Mouse (Mus musculus) frontal cortex, postnatal 14 days (tissue): ENCODE results near the gene Gm9936.
"Not testable (repeated sequence)": the region's sequence is repeated elsewhere in the genome, so short reads cannot be mapped to it uniquely, and the experiment has no call there.

Experiments used
- DNase-seq, 2 experiments: peaks; one replicate each; pipeline ENCODE4 v3.0.0; 2022; ENCODE audit warnings: low spot score in 2 of 2

Gene Gm9936

GRCm38 (mm10) chr5:114858582-114858981 lies at the start of gene Gm9936:
Gene Gm9936, minus strand, starts transcription at chr5:114858682.
- DNase-seq, result no peak

GRCm38 (mm10) chr5:114902413-114902812 lies 43.9 kb upstream of the Gm9936 start:
- DNase-seq, result peak in 1 of 2 experiments; percentile 26

DNA sequence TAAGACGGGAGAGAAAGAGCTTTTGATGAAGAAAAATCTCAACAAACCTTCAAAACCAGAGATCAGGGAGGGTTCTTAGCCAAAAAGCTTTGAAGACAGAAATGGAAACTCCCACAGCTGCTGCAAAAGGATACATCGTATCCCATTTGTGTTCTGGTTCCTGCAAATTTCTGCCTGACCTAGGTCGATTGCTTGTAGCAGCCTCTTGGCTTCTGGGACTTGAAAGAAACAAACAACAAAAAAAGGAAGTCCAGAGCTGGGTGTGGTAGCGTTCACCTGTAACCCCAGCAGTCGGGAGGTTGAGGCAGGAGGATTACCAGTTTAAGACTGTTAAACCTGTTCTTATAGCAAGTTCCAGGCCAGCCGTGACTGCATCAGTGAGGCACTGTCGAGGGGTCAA lies 40.4 kb upstream of the Gm9936 start:
- DNase-seq, result no peak

DNA sequence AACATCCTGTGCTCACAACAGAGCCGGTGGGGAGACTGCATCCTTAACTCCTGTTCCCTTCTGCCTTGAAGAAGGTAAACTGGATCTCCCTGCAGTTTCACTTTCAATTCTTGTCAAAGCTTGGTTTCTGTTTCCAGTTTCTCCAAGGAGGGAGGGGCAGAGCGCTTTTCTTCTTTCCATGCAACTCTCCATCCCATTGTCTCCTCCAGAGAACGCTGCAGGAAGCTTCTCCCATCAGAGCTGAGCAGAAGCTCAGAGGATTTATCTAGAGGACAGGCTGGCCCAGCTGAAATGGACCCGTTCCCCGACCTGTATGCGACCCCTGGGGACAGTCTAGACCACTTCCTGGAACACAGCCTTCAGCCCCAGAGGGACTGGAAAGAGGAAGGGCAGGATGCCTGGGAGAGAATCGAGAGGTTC lies 38.9 kb upstream of the Gm9936 start:
- no peak for DNase-seq

- DNase-seq, result no peak
Observed at GRCm38 (mm10) chr5:114896688-114897373, 38.3 kb upstream of the Gm9936 start, which contains the start of gene Oasl2. Gene Oasl2, plus strand, starts transcription at chr5:114896936.

DNA sequence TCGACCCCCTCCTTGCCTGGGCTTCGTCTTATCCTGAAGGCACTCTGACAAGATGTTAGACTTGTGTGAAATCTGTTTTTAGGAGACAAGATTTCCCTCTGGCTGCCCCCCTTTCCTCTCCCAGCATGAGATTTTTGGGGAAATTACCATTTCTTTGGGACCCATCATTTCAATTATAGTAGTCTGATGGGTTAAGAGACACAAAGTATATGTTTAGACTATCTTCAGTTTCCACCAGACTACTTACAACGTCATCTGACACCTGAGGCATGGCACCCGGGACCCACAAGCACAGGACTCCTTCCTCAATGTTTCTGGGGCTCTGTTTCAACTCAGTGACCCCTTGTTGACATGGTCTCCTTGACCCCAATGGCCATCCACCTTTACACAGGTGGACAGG lies 37.1 kb upstream of the Gm9936 start:
- DNase-seq, result no peak

GRCm38 (mm10) chr5:114888995-114889394 lies 30.5 kb upstream of the Gm9936 start:
- no peak for DNase-seq

- no peak for DNase-seq
Observed at GRCm38 (mm10) chr5:114886801-114887200, 28.3 kb upstream of the Gm9936 start.

- no peak for DNase-seq
Observed at GRCm38 (mm10) chr5:114883022-114883421, 24.5 kb upstream of the Gm9936 start.

GRCm38 (mm10) chr5:114882319-114882718 lies 23.8 kb upstream of the Gm9936 start:
- not testable (repeated sequence) for DNase-seq

- no peak for DNase-seq
Observed at GRCm38 (mm10) chr5:114879399-114879798, 20.9 kb upstream of the Gm9936 start.

GRCm38 (mm10) chr5:114877487-114877886 lies 19.0 kb upstream of the Gm9936 start:
- no peak for DNase-seq

GRCm38 (mm10) chr5:114876331-114876730 lies 17.8 kb upstream of the Gm9936 start:
- DNase-seq, result no peak

DNA sequence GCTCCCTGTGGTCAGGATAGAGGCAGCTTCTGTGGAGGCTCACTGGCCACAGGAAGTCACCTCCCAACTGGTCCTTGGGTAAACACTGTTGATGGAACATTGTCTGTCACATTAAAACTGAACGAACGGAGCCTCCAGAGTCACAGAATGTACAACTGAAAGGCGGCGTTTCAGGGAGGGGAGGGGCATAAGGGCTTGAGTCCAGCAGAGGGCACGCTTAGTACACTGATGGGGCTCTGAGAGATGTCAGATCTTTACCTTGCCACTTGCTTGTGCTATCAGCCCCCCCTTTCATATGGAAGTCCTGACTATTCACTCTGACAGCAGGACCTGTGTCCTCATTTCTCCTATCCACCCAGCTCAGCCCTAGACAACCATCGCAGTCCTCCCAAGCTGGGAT lies 17.4 kb upstream of the Gm9936 start:
- no peak for DNase-seq

DNA sequence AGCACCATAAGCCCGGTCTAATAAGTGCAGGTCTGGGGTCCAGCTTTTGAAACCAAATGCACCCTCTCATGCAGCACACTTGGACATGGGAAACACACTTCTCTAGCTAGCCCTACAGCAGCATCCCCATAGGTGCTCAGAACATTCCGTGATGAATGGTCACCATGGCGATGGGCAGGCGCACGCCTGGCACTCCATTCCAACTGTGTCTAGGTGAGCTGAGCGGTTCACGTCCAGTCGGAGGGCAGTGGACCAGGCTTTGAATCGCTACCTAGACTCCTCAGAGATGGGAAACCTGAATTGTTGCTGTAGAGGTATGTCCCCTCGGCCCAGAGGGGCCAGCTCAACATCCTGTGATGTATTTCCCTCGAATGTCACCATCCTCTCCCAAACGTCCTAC lies 6.8 kb upstream of the Gm9936 start:
- no peak for DNase-seq

DNA sequence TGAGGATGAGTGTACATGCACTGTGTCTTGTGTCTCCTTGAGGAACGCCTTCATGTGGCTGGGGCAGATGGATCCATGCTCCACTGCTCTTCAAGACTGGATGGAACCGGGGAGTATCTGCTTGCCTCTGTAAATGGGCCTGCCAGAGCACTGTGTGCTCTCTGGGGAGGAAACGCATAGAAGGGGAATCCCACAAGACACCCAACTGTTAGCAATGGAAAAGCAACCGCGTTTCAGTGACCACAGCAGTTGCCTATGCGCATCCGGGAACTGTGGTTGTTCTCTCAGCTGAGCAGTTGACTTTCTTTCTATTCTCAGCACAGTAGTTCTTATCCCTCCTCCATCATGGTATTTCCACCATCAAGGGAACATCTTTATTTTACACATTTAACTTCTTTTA lies 6.3 kb upstream of the Gm9936 start:
- no peak for DNase-seq

GRCm38 (mm10) chr5:114861730-114862129 lies 3.2 kb upstream of the Gm9936 start:
- DNase-seq, result no peak

DNA sequence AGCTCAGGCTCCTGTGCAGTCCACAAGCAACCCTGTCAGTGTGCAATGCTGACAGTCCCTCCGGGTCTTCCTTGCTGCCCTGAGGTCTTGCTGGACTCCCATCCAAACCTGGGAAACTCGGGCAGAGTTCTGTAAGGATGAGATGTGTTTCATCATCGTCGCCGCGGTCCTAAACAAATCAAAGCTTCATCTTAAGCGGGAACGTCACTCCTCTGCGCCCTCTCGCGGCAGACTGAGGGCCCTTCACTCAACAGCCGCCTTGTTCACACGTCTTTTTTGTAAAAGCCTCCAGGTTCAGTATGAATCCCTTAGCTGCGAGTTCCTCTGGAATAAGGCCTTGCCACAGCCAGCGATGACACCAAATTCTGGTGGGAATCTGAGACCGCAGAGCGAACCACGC lies 771 bp upstream of the Gm9936 start:
- DNase-seq, result peak; percentile 55 to 70

- not testable (repeated sequence) for DNase-seq
Observed at GRCm38 (mm10) chr5:114853364-114853763, 5.1 kb downstream of the Gm9936 start, which contains the start of gene 4930519G04Rik. Gene 4930519G04Rik, plus strand, starts transcription at chr5:114853664.

DNA sequence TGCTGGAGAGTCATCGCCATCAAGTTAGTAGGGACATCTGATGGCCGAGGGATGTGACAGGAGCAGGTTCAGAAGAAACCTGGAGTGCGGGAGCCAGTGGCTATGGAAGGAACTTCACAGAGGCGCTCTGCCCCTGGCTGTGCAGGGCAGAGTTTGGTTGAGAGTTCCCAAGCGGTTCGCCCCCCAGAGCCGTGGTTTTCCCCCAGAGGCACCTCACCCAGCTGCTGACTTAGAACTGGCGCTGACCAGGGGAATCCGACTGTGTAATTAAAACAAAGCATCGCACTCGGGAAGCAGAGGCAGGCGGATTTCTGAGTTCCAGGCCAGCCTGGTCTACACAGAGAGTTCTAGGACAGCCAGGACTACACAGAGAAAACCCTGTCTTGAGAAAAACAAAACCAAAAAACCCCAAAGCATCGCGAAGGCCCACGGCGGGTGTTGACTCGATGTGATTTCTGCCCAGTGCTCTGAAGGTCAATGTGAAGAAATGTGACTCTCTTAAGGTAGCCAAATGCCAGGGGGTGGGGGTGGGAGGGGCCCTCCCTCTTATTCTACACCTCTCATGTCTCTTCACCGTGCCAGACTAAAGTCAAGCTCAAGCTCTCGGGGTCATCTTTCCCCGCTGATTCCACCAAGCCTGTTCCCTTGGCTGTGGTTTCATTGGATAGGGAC lies 6.8 kb downstream of the Gm9936 start:
- no peak for DNase-seq

GRCm38 (mm10) chr5:114844371-114844770 lies 14.1 kb downstream of the Gm9936 start:
- DNase-seq, result not testable (repeated sequence)

DNA sequence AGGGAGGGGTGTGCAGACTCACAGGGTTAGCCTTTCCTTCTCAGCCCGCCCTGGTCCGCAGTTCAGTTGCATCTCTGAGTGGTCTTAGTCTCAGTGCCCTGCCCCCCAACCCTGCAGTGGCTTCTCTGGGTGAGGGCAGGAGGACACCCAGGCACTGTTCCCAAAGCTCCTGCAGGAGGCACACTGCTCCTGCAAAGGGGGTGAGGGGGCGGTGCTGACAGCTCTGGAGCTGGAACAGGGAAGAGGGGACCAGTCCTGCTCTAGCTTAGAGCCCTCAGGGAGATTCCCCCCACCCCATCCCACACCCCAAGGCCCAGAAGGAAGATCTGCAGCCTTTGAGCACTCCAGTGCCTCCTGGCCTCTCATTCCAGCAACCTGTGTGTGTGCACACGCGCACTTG lies 15.8 kb downstream of the Gm9936 start:
- DNase-seq, result no peak

GRCm38 (mm10) chr5:114842155-114842554 lies 16.3 kb downstream of the Gm9936 start:
- not testable (repeated sequence) for DNase-seq
